Mouse (Mus musculus) MEL (cell line): ENCODE results near the gene Atp6v0b.

Experiments
- CTCF ChIP-seq, 3 experiments: IDR thresholded peaks in 2 of 3; conservative IDR thresholded peaks in 1 of 3; 2 replicates each; pipeline ENCODE4 v1.5.1; 2011 to 2012; ENCODE audit warnings: low read length in 3 of 3, low read depth in 2 of 3, mild to moderate bottlenecking in 2 of 3, improper control_type of control experiment in 1 of 3, inconsistent platforms in 1 of 3, mixed read lengths in 1 of 3, moderate library complexity in 1 of 3; ENCODE audit not compliant: control insufficient read depth in 1 of 3, insufficient read depth in 1 of 3, poor library complexity in 1 of 3, severe bottlenecking in 1 of 3
- NRF1 ChIP-seq: IDR thresholded peaks from 2 replicates; pipeline ENCODE4 v1.6.1; 2014; ENCODE audit warnings: low read depth, mild to moderate bottlenecking, inconsistent platforms, low read length, improper control_type of control experiment, moderate library complexity; ENCODE audit not compliant: poor library complexity, insufficient read depth, severe bottlenecking
- POLR2AphosphoS5 ChIP-seq: IDR thresholded peaks from 2 replicates; pipeline ENCODE4 v1.6.1; 2012; ENCODE audit warnings: low read depth, borderline replicate concordance, mild to moderate bottlenecking, inconsistent platforms, low read length, moderate library complexity, mixed read lengths
- RCOR1 ChIP-seq: IDR thresholded peaks from 2 replicates; pipeline ENCODE4 v1.6.1; 2012; ENCODE audit warnings: low read depth, mild to moderate bottlenecking, inconsistent platforms, low read length, improper control_type of control experiment
- UBTF ChIP-seq: IDR thresholded peaks from 2 replicates; pipeline ENCODE4 v1.6.1; 2012; ENCODE audit warnings: low read depth, mild to moderate bottlenecking, inconsistent platforms, low read length, improper control_type of control experiment, moderate library complexity, borderline replicate concordance; ENCODE audit not compliant: insufficient read depth
- ZC3H11A ChIP-seq: IDR thresholded peaks from 2 replicates; pipeline ENCODE4 v1.6.1; 2012; ENCODE audit warnings: low read depth, mild to moderate bottlenecking, inconsistent platforms, low read length, improper control_type of control experiment
- ZNF384 ChIP-seq: IDR thresholded peaks from 2 replicates; pipeline ENCODE4 v1.6.1; 2012; ENCODE audit warnings: low read depth, mild to moderate bottlenecking, inconsistent platforms, low read length, improper control_type of control experiment

DNA sequence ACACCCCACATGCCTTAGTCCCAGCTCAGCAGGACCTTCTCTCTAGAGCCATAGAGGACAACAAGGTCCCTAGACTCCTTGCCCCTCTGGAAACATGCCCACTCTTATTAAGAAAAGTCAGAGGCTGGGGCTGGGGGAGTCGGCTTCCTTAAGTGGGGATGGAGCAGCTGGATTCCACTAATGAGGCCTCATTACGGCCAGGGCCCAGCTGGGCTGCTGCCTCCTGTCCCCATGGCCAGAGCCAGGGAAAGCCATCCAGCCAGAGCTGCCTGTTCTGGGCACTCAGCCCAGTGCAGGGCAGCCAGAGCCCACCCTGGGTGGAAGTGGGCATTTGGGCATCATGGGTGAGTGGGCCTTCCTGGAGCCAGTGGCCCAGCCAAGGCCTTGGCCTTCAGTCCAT, 40.1 kb downstream of the Atp6v0b start:
- TF ChIP-seq RCOR1 (no peak), POLR2AphosphoS5 (no peak), ZNF384 (no peak), NRF1 (no peak), UBTF (no peak), CTCF (IDR thresholded peaks at IDR 0.05 in 2 of 3, conservative IDR thresholded peaks at IDR 0.05 in 1 of 3; ENCODE audit: control insufficient read depth in 1 of 3, insufficient read depth in 1 of 3, low read depth in 2 of 3, low read length in 3 of 3, poor library complexity in 1 of 3, severe bottlenecking in 1 of 3) (no peak), ZC3H11A (no peak)
